Mouse (Mus musculus) embryo, embryonic 10 days (tissue): ENCODE results near the gene C1qtnf3.
"Not testable (repeated sequence)": the region's sequence is repeated elsewhere in the genome, so short reads cannot be mapped to it uniquely, and the experiment has no call there.

ENCODE experiments used
- DNase-seq: peaks from one replicate; pipeline ENCODE4 v3.0.0-alpha.2; 2015; ENCODE audit warnings: low spot score

The C1qtnf3 gene

GRCm38 (mm10) chr15:10959277-10960026, 7.3 kb downstream of the C1qtnf3 start:
- no peak for DNase-seq

GRCm38 (mm10) chr15:10960267-10960666, 8.1 kb downstream of the C1qtnf3 start:
- DNase-seq: no peak

GRCm38 (mm10) chr15:10962601-10963000, 10.5 kb downstream of the C1qtnf3 start:
- DNase-seq: no peak

GRCm38 (mm10) chr15:10969439-10969838, 17.3 kb downstream of the C1qtnf3 start:
- no peak for DNase-seq

GRCm38 (mm10) chr15:10970777-10971176, 18.6 kb downstream of the C1qtnf3 start:
- no peak for DNase-seq

- no peak for DNase-seq
Observed at GRCm38 (mm10) chr15:10977151-10977550, 25.0 kb downstream of the C1qtnf3 start.

GRCm38 (mm10) chr15:10980712-10981111, 28.6 kb downstream of the C1qtnf3 start:
- no peak for DNase-seq

GRCm38 (mm10) chr15:10981377-10982063, 29.4 kb downstream of the C1qtnf3 start, which contains the start of gene Amacr:
Amacr (plus strand) TSS chr15:10981756.
- peak; percentile 96 for DNase-seq

GRCm38 (mm10) chr15:10982064-10982435, 29.9 kb downstream of the C1qtnf3 start:
- no peak for DNase-seq

GRCm38 (mm10) chr15:10985756-10986155, 33.6 kb downstream of the C1qtnf3 start:
- DNase-seq: no peak

- not testable (repeated sequence) for DNase-seq
Observed at GRCm38 (mm10) chr15:10986477-10986876, 34.3 kb downstream of the C1qtnf3 start.

- no peak for DNase-seq
Observed at GRCm38 (mm10) chr15:10990411-10990810, 38.3 kb downstream of the C1qtnf3 start.

GRCm38 (mm10) chr15:10991566-10991965, 39.4 kb downstream of the C1qtnf3 start:
- DNase-seq: no peak

- no peak for DNase-seq
Observed at GRCm38 (mm10) chr15:10999832-11000231, 47.7 kb downstream of the C1qtnf3 start.

GRCm38 (mm10) chr15:11000421-11000820, 48.3 kb downstream of the C1qtnf3 start, which contains the start of gene Slc45a2:
Slc45a2 (plus strand) TSS chr15:11000721.
- no peak for DNase-seq

- DNase-seq: no peak
Observed at GRCm38 (mm10) chr15:11003791-11004190, 51.7 kb downstream of the C1qtnf3 start.

- DNase-seq: no peak
Observed at GRCm38 (mm10) chr15:11004646-11005045, 52.5 kb downstream of the C1qtnf3 start.

GRCm38 (mm10) chr15:11008756-11009155, 56.6 kb downstream of the C1qtnf3 start:
- DNase-seq: peak; percentile 68

GRCm38 (mm10) chr15:11010976-11011548, 58.9 kb downstream of the C1qtnf3 start:
- DNase-seq: no peak

- no peak for DNase-seq
Observed at GRCm38 (mm10) chr15:11014931-11015330, 62.8 kb downstream of the C1qtnf3 start.

- DNase-seq: no peak
Observed at GRCm38 (mm10) chr15:11026801-11027561, 74.8 kb downstream of the C1qtnf3 start.
